Mouse (Mus musculus) retina, adult 2 months (tissue): ENCODE data around the gene Cdh4.

ENCODE experiments used
- DNase-seq: peaks from one replicate; pipeline ENCODE4 v3.0.0-alpha.2; 2012; ENCODE audit warnings: low read depth, low spot score

Cdh4 gene

DNA sequence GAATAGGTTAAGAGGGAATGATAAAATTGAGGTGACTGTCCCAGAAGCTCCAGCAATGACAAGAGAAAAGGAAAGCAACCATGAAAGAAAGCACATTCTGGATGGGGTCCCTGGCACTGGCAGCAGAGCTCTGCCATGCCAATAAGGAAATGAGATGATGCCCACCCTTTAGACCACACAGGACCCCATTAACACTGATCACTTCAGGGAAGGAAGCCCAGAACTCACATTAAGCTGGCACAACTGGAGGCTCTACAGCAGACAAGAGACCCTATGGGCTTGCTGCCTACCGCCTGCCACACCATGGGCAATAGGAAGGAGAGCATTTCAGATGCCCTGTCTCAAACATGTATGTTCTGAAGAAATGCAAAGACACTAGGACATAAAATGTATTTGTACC, 499.5 kb downstream of the Cdh4 start:
- no peak for DNase-seq

DNA sequence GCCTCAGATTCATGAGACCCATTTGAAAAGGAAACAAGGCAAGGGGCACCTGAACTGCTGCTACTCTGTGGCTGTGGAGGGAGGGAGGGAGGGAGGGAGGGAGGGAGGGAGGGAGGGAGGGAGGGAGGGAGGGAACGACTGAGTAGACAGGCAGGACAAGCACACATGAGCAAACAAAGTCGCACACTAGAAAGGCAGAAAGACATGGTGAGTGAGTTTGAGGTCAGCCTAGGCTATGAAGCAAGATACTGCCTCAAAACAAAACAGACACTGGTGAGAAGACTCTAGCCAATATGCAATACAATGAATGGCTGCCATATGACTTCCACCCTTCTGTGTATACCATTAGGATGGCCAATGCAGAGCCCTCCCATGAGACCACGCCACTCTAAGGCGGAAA, 502.8 kb downstream of the Cdh4 start:
- DNase-seq: no peak

DNA sequence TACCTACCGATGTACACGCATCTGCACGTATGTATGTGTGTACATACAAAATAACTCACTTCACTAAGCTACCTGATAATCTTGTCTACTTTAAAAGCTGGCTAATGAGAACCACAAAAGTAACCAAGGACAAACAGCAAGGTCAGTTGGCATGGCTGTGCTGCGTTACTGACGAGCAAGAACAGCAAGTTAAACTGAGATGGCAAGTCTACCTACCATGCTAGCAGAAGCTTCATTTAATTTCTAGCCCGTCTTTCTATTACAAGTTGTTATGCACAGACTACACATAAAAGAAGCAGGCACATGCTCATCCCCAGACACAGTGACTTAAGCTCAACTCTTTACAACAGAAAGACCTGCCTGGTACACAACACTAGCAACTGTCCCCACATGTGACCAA, 504.3 kb downstream of the Cdh4 start:
- no peak for DNase-seq

DNA sequence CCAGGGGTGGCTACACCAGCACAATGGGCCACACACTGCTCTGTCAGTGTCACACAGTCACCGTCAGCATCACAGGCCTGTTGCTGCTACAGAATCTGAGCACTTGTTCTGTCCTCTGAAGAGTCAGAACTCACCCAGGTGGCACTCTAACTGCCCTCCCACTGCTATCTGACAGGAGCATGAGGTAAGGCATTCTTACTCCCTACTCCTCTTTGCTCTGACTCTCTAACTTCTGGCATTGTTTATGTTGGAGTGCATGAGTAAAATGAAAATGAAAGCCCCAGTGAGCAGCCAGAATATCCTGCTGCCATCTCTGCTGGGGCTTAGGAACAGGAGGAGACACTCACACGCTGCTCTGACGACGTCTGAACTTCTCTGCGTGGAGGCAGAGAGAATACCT, 505.4 kb downstream of the Cdh4 start:
- DNase-seq: no peak

DNA sequence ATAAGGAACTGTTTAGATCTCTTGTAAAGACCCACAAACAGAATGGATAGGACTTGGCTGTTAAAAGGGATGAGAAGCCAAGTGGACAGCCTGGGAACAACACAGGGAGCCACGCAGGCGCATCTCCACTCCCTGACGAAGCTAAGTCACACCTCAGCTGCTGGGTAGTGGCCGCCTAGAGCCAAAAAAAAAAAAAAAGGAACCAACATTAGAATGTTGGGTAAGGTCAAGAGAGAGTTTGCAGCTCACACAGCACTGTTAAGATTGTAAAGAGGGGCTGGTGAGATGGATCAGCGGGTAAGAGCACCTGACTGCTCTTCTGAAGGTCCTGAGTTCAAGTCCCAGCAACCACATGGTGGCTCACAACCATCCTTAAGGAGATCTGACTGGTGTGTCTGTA, 506.6 kb downstream of the Cdh4 start:
- no peak for DNase-seq
